Mouse (Mus musculus) brain, adult 2 months (tissue): ENCODE data around the gene Nav1.

Source experiments
- DNase-seq: peaks from one replicate; pipeline ENCODE4 v3.0.0; 2011; ENCODE audit warnings: low read depth, low spot score

Nav1 gene

DNA sequence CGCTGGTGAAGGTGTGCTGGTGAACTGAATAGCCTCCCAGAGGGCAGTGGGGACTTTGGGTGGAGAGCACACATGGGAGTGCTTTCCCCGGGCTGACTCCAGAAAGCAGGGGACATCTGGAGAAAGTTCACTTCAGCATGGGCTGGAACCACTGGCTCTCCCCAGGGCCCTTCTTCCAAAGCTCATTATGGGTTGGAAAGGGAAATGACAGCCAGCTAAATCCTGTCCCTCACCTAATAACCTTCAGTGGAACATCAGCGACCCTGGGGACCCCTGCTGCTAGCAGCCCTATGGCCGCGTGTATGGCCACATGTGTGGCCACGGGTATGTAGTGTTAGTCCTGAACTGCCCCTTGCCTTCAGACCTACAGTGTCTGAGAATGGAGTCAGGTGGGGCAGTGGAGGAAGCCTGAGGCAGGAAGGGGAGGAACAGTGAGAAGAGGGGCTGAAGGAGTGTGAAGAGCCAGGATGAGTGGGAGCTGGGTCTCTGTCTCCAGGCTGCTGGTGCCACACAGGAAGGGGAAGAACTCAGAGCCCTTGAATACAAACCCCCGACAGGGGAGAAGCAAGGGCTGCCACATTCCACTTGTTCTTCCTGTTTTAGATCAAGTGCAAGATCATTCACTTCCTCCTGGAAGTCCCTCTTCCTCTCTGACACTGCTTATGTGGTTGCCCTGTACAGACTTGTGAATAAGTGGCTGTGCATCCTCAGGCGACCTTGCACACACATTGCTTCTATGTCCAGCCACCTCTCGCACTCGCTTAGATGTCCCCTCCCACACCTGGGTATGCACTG, 90.4 kb downstream of the Nav1 start:
- peak; percentile 19 for DNase-seq

GRCm38 (mm10) chr1:135515633-135516238, 91.4 kb downstream of the Nav1 start:
- DNase-seq = no peak

GRCm38 (mm10) chr1:135514913-135515632, 92.0 kb downstream of the Nav1 start:
- peak; percentile 53 for DNase-seq

DNA sequence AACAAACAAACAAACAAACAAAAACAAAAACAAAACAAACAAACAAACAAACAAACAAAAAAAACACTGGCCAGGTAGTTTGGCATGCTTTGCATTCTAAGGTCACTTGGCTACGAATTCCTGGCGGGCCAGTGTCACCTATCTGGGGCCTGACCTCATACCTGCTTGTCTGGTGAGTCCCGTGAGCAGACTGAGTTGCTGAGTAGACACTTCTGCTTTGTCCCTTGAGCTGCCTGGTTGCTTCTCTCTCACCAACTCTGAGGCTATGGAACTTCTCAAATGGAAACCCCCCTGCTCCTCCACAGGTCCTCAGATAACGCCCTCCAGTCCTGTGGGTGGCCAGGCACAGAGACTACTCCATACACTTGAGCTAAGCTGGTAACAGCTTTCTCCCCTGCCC, 93.0 kb downstream of the Nav1 start:
- no peak for DNase-seq

GRCm38 (mm10) chr1:135513464-135513863, 93.6 kb downstream of the Nav1 start:
- peak; percentile 78 for DNase-seq

DNA sequence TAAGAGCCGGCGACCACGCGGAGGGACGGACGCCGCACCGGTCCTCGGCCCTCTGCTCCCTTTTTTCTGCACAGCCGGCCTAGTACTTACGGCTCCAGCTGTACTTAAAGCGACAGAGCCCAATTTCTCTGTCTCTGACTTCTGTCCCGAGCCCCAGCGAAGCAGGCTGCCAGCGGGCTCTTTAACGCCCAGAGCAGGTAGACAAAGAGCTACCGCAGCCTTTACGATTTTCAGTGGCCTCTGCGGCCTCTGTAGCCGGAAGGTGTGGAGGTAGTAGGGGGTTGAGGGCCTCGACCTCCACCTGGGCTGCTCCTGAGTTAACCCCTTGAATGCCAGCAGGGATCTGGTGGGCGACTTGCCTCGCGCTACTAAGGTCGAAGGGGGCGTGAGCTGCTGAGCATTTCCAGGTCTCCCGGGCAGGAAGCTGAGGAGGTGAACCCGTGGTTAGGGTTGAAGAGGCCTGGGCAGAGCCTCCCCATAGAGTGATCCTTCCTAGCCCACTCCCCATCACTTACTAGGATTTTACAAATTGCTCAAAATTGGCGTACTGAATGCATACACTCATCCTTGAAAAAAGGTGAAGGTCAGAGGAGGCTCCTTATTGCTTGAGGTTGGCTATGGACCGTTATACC, 96.6 kb downstream of the Nav1 start:
- DNase-seq = peak; percentile 84

DNA sequence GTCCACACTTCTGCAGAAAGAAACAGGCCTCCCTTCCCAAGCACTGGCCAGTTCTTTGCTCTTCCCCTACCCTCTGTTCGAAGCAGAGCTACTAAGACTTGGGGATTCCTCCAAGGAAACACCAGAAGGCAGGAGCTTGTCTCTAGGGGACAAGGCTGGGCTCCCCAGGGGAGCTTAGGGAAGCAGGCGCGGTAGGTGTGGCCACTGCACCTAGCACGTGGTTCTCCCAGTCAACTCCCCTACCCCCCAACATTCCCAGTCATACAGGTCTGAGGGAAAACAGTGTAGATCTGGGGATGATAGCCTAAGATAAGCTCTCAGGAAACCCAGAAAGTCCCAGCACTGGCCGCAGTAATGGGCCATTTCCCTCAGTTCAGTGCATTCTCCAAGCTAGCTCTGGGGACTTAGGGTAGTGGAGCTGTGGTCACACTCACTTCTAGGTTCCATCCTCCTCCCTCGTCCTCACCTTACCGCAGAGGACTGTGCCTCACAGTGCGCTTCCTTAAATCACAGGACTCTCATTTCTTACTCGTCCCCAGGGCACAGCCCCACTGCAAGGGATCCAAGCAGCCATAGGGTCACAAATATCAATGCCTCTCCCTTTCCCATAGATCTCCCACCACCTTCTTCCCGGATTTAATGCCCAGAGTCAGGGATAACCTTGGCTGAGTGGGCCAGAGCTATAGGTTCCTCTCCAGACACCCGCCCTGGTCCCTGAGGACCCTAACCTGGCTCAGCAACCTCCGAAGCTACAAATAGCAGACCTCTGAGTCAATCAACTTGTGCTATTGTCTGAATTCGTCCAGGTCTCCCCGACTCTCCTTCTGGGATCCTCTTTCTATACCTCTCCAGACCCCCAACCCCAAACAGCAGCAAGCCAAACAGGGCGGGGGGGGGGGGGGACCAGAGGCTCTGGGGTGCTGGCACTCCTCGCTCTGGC, 97.7 kb downstream of the Nav1 start:
- no peak for DNase-seq

- no peak for DNase-seq
Observed at GRCm38 (mm10) chr1:135508349-135508634, 98.8 kb downstream of the Nav1 start.

DNA sequence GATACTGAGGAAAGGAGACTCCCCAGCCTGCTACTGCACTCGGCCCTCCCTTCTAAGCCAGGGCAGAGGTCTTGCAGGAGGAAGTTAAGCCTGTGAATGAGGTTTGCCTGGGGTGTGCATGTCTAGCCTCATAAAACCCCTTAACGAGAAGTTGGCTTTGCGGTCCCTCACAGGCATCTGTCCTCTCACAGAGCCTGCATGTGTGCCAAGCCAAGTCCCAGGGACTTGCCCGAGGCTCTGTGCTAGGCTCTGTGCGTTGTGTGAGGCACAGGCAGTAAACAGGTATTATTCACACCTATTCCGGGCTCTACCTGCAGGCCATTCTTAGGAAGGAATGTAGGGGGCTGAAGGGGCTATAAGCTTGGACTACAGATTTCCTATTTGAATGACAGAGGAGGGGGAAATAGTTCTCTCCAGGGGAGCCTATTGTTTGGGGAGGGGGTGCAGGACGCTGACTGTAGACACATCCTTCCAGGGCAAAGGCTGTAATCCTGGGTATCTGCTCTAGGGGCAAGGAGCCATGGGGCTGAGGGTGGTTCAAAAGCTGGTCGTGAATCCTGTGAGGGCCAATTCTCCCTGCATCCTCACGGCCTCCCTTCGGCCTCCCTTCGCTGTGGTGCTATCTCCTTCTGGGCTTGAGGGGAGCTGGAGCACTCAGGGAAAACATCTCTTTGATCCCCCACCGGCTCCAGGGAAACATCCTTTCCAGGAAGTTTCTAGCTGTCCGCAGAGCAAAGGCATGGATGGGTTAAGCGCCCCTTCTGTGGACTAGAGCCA, 99.3 kb downstream of the Nav1 start:
- DNase-seq = no peak

DNA sequence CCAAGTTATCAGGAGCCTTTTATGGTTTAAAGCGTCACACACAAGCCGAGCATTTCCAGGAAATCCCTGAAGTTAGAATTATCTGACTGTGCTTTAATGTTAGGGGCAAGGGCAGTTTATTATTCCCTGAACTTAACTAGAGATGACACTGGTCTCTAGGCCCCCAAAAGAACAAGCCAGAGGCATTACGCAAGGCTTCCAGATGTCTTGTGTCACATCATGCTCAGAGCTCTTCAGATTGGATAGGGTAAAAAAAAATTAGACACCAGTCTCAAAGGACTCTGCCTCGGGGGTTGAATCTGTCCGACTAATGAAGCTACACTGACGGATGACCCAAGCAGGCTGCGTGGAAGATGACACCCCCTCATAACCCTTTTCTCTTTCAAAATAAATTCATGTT, 101.6 kb downstream of the Nav1 start:
- no peak for DNase-seq

DNA sequence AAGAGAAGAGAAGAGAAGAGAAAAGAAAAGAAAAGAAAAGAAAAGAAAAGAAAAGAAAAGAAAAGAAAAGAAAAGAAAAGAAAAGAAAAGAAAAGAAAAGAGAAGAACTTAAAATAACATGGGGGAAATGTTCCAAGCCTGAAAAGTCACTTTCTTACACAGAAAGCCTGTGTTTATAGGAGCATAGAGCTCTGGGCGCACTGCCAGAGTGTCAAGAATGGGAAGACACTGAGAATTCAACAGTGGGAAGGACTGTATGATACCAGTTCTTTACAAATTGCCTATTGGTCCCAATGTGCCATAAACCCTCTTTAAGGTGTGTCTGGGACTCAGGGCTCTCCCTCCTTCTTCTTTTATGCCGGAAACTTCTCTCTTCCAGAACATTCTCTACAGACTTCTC, 103.7 kb downstream of the Nav1 start:
- DNase-seq = peak; percentile 71

DNA sequence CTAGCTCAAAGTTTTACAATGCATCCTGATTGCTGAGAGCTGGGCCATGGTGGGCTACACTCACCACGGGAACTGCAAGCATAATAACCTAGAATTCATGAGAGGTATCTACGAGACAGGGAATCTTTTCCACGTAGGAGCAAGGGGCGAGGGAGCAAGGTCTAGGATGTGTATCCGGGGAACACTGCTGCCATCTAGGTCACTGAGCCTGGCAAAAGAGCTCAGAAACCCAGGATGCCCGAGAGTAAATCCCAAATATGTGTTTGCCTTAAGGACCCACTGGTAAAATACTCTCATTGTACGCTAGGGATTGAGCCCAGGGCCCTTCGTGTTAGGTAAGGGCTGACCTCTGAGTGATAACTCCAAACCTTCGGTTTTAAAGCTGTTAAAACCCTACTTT, 104.3 kb downstream of the Nav1 start:
- DNase-seq = no peak

DNA sequence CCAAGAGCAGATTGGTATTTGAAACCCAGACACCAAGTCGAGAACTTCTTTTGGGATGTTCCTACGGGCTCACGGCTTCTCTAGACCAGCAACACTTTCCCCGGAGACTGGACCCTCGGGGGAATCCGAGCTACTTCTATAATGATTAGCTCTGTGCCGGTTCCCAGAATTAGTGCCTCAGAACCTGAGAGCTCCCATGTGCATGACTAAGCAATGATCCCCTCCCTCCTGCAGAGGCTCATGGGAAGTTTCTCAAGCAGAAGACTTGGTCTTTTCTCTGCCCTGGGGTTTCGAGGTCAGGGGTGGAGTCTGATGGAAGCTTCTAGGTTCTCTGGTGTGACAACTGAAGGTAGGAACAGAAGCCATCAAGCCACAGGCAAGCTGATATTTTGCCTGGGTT, 105.0 kb downstream of the Nav1 start:
- DNase-seq = no peak

GRCm38 (mm10) chr1:135498455-135499358, 108.4 kb downstream of the Nav1 start:
- no peak for DNase-seq

DNA sequence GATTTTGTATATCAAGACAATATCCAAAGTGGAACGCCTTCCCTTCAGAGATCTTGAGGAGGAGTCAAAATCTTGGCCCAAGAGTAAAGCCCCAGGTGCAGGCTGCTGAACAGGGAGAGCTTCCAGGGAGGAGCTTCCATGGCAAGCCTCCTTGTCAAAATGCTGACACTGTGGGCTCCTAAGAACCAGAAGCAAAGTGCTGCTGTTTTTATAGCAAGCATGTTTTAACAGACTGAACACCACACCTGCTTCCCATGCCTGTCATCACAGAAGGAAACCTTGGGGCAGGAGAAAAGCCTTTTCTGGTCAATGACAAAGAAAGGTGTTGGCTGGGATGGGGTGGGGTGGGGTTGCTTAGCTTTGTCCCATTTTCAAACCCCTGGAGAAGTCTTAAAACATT, 112.0 kb downstream of the Nav1 start:
- DNase-seq = no peak

- DNase-seq = no peak
Observed at GRCm38 (mm10) chr1:135493862-135494261, 113.2 kb downstream of the Nav1 start.

DNA sequence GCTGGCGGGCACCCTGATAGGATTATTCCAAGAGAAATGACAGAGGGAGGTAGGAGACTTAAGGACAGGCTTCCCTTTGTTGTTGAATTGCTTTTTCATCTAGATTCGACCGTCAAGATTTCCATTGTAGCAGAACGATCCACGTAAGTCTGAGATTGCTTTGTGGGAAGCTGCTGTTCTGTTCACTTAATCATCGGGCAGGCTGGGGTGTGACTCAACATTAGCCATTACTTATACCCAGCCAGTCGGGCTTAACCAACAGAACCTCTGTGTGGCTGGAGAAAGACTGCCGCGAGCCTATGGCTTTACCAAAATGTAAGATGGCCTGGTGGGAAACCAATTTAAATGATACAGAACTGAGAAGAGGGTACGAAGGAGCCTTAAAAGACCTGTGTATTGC, 114.7 kb downstream of the Nav1 start:
- DNase-seq = peak; percentile 49

- no peak for DNase-seq
Observed at GRCm38 (mm10) chr1:135490931-135491666, 116.0 kb downstream of the Nav1 start.

GRCm38 (mm10) chr1:135488879-135489278, 118.2 kb downstream of the Nav1 start:
- no peak for DNase-seq
